Mouse (Mus musculus): ENCODE data around the gene Itfg1. TPM values are rescaled to one million over a fixed set of nuclear protein-coding genes. Genes with fewer than 3 reads are reported as not detected.

Itfg1 gene
- polyA plus RNA-seq, 1 experiment: 72.5 TPM

DNA sequence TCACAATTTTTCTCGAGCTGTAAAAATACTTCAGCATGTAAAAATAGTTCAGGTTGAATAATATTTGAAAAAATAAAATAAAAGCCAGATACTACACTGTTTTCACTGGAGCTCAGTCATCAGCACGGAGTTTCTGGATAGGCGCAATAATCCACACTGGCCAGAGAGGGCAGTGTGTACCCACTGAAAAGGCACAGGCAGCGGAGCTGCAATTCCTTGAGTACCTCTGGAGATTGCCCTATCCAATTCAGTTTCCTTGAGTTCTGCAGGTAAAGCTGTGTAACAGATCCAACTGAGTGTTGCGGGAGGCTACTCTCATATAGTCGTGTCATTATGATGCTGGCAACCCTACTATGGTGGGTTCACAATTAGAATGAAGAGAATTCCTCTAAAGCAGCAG lies 141.7 kb downstream of the Itfg1 start:
- TF ChIP-seq POLR2A (IDR thresholded peaks at IDR 0.05; ENCODE audit: extremely low read depth, insufficient read depth, low read length) (no peak), CTCF (IDR thresholded peaks at IDR 0.05; ENCODE audit: extremely low read depth, insufficient read depth, low read length) (peak; percentile 98)
- Histone ChIP-seq H3K4me1 (ENCODE audit: control insufficient read depth, insufficient read depth, low read length) (no peaks in the 10 kb centered on the region; the same call in 1 of the 2 replicates), H3K27ac (ENCODE audit: insufficient read depth, low read length) (no peak overlapping the region), H3K4me3 (ENCODE audit: insufficient read depth, low read length) (no peak overlapping the region; the same call in 1 of the 2 replicates)

Other genes starting within 250 kb of the Itfg1 start
- 21.7 and 25.6 TPM in 2 replicates for gene Neto2, start 140.0 kb downstream of the Itfg1 start, polyA plus RNA-seq (2012; rRNA removed)
- gene Phkb, start within 50 bp of the Itfg1 start, polyA plus RNA-seq (2012; rRNA removed): 26.9 and 27.1 TPM in 2 replicates

All from cortical plate, adult 2 months (tissue).